Mouse (Mus musculus) cortical plate, adult 2 months (tissue): ENCODE results near the gene Cox7a2. TPM values are rescaled to one million over a fixed set of nuclear protein-coding genes. Genes with fewer than 3 reads are reported as not detected.
A peak's percentile ranks its signal among the peaks of the same experiment; 100 is the strongest.

Experiments used
- H3K27ac ChIP-seq: fragments of 200-500 bp; 2 replicates; pipeline ENCODE4 v1.5.1; 2012; ENCODE audit warnings: low read length, control low read depth, inconsistent platforms; ENCODE audit not compliant: insufficient read depth
- H3K4me1 ChIP-seq: fragments of 200-500 bp; 2 replicates; pipeline ENCODE4 v1.6.1; 2011; ENCODE audit warnings: low read length; ENCODE audit not compliant: control insufficient read depth, insufficient read depth
- H3K4me3 ChIP-seq: fragments of 200-500 bp; 2 replicates; pipeline ENCODE4 v1.5.1; 2011; ENCODE audit warnings: mild to moderate bottlenecking, low read length, control low read depth; ENCODE audit not compliant: insufficient read depth
- CTCF ChIP-seq: fragments of 200-500 bp; IDR thresholded peaks from 2 replicates; pipeline ENCODE4 v1.5.1; 2011; ENCODE audit warnings: mild to moderate bottlenecking, control low read depth, low read length; ENCODE audit not compliant: insufficient read depth; ENCODE audit errors: extremely low read depth
- POLR2A ChIP-seq: fragments of 200-500 bp; IDR thresholded peaks from 2 replicates; pipeline ENCODE4 v1.6.1; 2011; ENCODE audit warnings: mild to moderate bottlenecking, low read length, control low read depth; ENCODE audit not compliant: insufficient read depth; ENCODE audit errors: extremely low read depth
- polyA plus RNA-seq: library from polyadenylated mRNA; depleted of rRNA; stranded (reverse); fragments of >200 nt; gene quantifications from 2 replicates; pipeline ENCODE4 v1.2.3, GENCODE M21; 2012

Cox7a2 gene
- polyA plus RNA-seq, 1 experiment, result 706 TPM

GRCm38 (mm10) chr9:79745036-79745435, 14.6 kb downstream of the Cox7a2 start:
- TF ChIP-seq POLR2A, result no peak
- TF ChIP-seq CTCF, result no peak
- H3K4me1 ChIP-seq, result no peaks in the 10 kb centered on the region
- H3K4me3 ChIP-seq, result no peak overlapping the region
- no peak overlapping the region for H3K27ac ChIP-seq

DNA sequence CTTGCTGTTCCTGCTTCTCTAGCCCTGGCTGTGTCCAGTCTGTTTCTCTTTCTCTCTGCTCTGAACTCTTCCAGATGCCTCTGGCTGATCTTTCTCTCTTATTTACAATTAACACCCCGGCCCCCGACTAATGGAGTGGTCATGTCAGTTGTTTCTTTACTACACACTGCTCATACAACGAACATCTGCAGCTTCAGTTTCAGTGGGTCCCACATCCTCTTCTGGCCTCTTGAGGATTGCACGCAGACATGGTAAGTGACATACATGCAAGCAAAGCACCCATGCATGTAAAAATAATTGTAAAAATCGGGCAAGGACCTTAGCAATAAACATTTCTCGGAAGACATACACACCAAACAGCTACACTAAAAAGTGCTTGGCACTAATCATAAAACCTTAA, 24.1 kb downstream of the Cox7a2 start:
- Histone ChIP-seq H3K27ac (no peak overlapping the region), H3K4me1 (no peaks in the 10 kb centered on the region), H3K4me3 (no peak overlapping the region)
- TF ChIP-seq CTCF (no peak), POLR2A (no peak)

- no peak overlapping the region for H3K4me3 ChIP-seq
- TF ChIP-seq POLR2A, result no peak
- no peaks in the 10 kb centered on the region for H3K4me1 ChIP-seq
- H3K27ac ChIP-seq, result no peak overlapping the region
These were observed 29.4 kb downstream of the Cox7a2 start for GRCm38 (mm10) chr9:79730301-79730700.

DNA sequence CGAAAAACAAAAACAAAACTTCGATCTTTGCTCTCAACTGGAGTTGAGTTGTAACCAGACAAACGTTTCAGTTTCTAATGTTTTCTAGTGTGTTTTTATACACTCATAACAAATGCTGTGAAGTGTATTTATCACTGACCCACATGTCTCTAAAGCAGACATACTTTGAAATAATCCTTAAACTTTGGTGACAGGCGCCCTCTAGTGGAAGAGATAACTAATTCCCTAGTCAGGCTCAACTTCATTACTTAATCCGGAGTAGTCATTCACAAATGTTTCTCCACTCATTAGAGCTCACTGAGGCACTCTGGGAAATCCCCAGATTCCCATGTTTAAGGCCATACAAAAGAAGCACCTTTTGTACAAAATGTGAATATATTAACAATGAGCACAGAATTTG, 36.6 kb downstream of the Cox7a2 start:
- H3K27ac ChIP-seq, result no peak overlapping the region
- H3K4me1 ChIP-seq, result no peaks in the 10 kb centered on the region
- TF ChIP-seq POLR2A, result no peak
- no peak for TF ChIP-seq CTCF
- H3K4me3 ChIP-seq, result no peak overlapping the region

GRCm38 (mm10) chr9:79721056-79721455, 38.6 kb downstream of the Cox7a2 start:
- H3K4me3 ChIP-seq, result no peak overlapping the region
- no peaks in the 10 kb centered on the region for H3K4me1 ChIP-seq
- H3K27ac ChIP-seq, result no peak overlapping the region
- TF ChIP-seq CTCF (peak; percentile 73), POLR2A (no peak)

- TF ChIP-seq POLR2A, result no peak
- TF ChIP-seq CTCF, result no peak
- no peak overlapping the region for H3K27ac ChIP-seq
- no peaks in the 10 kb centered on the region for H3K4me1 ChIP-seq
- no peak overlapping the region for H3K4me3 ChIP-seq
These were observed 39.5 kb downstream of the Cox7a2 start for GRCm38 (mm10) chr9:79720143-79720542.

DNA sequence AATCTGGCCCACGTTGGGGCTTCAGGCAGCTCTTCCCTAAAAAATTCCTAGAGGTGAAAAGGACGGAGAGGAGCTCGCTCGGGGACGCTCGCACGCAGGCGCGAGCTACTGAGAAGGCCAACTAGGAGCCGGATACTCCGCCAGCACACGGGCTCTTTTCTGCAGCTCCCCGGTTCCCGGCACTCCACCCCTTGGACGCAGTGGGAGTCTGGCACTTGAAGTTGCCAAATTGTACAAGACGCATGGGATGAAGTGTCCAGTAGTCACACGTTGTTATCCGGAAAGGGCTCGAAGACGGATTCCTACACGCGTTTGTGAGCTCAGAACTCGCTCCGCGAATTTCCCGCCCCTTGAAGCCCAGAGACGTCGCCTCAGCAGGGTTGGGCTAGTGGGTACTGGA, 40.2 kb downstream of the Cox7a2 start:
- Histone ChIP-seq H3K4me1 (no peaks in the 10 kb centered on the region), H3K4me3 (no peak overlapping the region), H3K27ac (no peak overlapping the region)
- TF ChIP-seq CTCF, result no peak
- no peak for TF ChIP-seq POLR2A

GRCm38 (mm10) chr9:79718481-79719370, 41.0 kb downstream of the Cox7a2 start, which contains the start of gene Col12a1:
Col12a1 (minus strand) TSS chr9:79718831.
- no peak within 1 kb of the TSS for H3K27ac ChIP-seq
- no peak for TF ChIP-seq POLR2A
- no peak for TF ChIP-seq CTCF
- H3K4me3 ChIP-seq, result peak within 1 kb of the TSS; percentile 28
- no peaks in the 10 kb centered on the region for H3K4me1 ChIP-seq

- no peak overlapping the region for H3K27ac ChIP-seq
- no peak for TF ChIP-seq CTCF
- no peak for TF ChIP-seq POLR2A
- H3K4me3 ChIP-seq, result peak overlapping the region; percentile 28
- H3K4me1 ChIP-seq, result no peaks in the 10 kb centered on the region
These were observed 41.7 kb downstream of the Cox7a2 start for GRCm38 (mm10) chr9:79717836-79718475.

DNA sequence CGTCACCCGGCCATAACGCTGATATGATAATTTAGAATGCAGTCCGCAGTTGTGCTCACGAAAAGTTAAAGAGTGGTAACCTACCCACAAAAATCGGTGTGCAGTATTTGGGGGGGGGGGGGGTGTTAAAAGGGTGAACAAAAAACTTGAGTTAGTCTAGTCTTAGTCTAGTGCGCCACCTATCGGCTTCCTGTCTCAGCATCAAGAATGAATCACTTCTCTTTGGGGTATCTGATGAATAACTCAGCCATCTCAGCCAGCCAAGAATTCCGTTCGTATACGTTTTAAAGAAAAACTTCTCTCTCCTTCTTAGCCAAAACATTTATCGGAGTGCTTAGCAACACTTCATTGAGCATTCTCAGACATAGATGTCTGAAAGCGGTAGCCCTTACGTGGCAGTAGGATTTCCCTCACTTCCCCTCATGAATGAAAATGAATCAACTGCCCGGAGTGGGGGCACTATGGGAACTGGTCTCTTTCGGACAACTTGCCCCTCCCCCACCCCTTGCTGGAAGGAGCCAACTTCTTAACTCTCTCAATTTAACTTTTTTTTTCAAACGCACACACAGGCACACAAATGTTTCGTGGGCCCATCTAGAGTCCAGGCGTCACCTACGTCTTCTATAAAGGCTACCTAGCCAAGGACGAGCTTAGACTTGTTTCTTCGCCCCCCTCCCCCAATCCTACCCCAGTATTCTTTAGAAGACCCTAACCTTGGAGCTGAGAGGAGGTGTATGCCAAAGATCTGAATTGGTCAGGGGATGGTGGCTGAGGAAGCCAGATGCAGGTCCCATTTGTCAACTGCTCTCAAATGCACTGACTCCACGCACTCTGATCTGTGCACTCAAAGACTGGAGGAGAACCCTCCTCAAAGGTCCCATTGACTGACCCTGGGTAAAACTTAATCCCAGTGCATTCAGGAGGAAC, 42.5 kb downstream of the Cox7a2 start:
- no peaks in the 10 kb centered on the region for H3K4me1 ChIP-seq
- H3K27ac ChIP-seq, result no peak overlapping the region
- TF ChIP-seq POLR2A (no peak), CTCF (peak; percentile 41; the same call in 1 of the 2 replicates)
- H3K4me3 ChIP-seq, result peak overlapping the region; percentile 19
